Mouse (Mus musculus) embryo, embryonic 9.5 days (tissue): ENCODE measurements around the gene Serinc5.

Experiments used
- DNase-seq: peaks from one replicate; pipeline ENCODE4 v3.0.0-alpha.2; 2017; ENCODE audit errors: extremely low spot score

The Serinc5 gene

DNA sequence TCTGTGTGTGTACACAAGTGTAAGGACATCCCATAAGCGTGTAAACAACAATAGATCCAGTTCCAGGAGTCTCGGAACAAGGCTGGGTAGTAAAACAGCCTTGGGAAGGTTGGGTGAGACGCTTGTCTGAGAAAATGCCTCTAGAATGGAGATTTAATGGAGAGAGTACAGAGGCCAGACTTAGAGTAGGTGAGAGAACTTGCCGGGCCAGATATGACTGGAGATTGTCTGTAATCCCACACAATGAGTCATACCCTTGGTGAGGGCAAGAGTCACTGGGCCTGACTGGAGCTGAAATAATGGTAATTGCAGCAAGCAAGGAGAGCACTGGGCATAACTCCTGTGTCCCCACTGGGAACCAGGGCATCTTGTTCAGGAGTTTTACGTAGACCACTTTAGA lies 2.2 kb downstream of the Serinc5 start:
- no peak for DNase-seq

DNA sequence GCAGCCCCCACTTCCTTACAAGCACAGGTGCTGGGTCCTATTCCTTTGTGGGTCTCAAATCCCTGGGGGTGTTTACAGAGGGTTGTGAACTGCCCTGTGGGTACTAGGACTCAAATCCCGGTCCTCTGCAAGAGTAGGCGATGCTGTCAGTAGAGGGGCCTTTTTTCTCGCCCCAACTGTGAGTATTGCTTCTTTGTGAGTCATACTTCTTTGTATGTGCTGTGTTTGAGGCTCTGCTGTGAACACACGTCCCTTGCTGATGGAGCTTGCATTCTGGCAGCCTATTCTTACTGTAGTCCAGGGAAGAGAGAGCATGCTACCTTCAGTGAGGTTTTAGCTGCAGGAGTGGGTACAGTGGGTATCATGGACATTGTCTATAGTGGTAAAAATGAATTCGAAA lies 4.3 kb downstream of the Serinc5 start:
- no peak for DNase-seq

DNA sequence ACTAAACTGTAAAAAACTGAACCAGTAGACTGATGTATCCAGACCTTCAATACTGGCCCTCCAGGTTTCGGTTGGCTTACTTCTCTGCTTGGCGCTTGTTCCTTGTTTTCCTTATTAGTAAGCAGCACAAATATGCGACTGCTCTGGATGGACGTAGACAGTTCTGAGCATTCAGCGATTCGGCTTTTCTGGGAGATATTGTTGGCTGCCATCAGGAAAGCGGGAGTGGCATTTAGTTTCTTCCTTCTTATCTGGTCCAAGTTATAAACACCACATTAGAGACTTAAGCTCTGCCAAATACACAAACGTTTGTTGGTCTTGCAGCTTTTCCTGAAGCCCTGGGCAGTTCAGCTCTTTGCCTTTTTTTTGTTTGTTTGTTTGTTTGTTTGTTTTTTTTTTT lies 5.6 kb downstream of the Serinc5 start:
- no peak for DNase-seq

DNA sequence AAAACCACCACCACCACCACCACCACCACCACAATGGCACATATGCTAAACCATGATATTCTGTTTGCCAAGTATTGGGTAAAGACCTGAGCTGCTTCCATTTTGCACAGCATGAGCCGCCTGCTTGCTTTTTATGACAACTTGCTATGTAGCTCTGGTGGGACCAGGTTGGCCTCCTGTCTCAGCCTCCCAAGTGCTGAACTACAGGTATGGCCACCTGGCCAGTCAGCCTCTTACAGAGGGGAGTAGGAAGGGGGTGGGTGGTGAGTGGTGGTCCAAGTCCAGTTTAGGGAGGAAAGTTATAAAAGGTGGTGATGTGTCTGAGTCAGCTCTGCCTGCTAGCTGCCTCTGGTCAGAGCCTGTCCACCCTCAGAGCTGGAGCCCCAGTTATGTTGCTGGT lies 15.3 kb downstream of the Serinc5 start:
- no peak for DNase-seq

DNA sequence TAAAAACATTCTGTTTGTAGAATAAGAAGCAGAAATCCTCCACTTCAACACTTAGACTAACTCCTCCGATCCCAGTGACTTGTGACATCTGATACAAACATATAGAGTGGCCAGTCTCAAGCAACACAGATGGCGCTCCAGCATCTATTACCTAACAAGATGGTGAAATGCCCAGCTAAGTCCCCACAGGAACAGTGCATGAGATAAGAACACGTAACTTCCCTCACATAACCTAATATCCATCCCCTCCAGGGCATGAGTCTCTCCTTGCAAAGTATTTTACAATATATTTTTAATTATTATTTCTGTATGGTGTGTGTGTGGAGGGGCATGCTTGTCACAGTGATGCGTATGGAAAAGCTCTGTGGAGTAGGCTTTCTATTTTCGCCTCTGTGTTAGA lies 15.8 kb downstream of the Serinc5 start:
- DNase-seq, result no peak

DNA sequence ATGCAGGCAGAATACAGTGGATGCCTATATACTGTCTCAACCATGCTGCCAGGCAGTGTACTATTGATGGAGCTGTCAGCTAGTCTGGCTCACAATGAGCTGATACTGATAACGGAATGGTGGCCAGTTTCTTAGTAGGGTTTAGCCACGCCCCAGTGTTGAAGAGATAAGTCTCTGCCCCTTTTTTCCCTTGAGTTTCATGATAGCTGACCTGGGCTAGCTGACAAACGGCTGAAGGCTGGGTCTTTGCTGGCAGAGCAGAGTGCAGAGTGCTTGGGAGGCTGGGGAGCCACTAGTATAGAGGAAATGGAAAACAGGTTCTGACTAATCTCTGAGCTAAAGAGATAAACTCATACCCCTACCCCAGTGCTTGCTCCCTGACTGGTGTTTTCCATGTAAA lies 18.6 kb downstream of the Serinc5 start:
- DNase-seq, result no peak

DNA sequence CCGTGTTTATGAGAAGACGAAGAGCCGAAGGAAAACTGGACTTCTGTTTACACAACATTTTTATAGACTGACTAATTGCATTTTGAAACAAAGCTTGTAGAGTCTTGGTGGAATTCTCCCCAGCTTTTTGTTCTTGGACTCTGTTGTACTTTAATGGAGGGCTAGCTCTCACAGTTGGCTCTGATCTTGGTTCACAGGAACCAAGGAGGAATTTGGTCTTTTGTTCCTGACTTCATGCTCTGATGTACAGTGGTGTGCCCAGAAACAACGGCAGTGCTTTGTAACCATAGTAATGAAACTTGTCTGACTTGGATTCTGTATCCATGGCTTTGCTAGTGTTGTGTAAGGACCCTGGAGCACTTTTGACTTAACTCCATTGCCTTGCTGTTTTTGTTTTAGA lies 20.6 kb downstream of the Serinc5 start:
- DNase-seq, result no peak

DNA sequence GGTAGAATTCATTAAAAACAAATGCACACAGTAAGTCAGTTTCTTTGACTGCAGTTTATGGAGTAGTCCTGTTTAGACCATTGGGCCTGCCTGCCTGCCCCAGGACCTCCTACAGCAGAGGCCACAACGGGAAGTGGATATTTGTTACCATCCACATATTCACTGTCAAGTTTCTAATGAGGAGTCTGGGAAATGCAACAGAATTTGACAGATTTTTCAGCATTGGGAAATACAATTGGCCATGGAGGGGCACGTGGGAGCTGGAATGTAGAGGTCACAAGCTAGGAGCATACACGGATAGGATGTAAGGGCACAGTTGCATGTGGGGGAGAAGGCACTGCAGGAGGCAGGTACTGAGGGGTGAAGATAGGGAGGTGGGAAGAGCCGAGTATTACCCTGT lies 21.7 kb downstream of the Serinc5 start:
- DNase-seq, result no peak

DNA sequence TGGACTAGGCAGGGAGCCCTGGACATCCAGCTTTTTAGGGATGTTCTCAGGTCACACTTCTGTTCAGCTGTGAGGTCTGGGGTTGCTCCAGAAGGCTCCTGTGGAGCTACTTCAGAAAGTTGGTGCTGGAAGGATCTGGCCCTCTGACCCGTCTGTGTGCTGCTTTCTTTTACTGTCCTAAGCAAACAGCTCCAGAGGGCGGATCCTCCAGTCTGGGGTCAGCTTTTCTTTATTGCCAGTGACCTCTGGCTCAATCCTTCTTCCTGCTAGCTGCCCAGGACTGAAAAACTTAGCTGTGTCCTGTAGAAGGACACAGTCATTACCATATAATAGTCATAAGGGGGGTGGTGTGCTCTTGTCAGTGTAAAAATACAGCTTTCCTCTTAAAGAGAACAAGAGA lies 24.1 kb downstream of the Serinc5 start:
- DNase-seq, result peak; percentile 74

DNA sequence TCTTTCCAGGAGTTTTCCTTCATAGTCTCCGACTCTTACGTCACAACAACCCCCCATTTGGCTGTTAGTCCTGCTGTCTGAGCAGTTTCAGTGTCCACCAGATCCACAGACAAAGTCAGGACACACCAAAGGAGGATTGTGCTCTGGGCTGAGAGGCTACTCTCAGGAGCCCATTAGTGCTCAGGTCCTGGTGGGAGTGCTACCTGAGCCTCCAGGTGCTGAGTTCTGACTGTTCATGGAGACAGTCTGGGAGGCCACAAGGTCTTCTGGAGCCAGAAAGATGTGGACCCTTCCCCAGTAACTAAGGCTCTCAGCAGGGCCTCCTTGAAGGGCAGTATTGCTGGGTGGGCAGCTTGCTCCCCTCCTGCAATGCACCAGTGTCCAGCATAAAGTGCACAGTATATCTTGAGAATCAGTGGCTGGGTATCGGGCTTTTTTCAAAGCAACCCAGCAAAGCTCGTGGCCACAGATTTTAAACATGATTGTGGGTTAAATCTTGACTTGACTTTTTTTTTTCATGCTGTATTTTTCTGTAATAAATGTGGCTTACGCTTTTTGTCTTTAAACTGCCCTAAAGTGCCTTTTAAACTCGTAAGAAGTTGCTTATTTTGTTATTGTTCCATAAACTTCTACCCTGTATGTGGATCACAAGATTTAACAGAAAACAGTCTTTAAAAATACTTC lies 25.5 kb downstream of the Serinc5 start:
- no peak for DNase-seq

DNA sequence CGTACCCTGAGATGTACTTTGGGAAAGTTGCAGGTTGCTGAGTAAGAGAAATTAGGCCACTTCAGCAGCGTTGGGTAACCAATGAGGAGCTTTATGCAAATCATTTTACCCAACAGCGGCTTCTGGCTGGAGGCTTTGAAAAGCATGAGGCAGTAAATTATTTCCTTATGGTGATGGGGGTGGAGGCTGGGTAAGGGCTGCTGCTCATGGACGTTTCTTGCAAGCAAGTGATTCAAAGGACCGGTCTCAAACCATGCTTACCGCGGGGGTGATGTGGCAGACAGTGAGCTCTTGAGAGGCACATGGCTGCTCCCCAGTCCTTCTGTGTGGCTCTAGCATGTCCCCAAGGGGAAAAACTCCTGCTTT lies 26.0 kb downstream of the Serinc5 start:
- DNase-seq, result peak; percentile 82

DNA sequence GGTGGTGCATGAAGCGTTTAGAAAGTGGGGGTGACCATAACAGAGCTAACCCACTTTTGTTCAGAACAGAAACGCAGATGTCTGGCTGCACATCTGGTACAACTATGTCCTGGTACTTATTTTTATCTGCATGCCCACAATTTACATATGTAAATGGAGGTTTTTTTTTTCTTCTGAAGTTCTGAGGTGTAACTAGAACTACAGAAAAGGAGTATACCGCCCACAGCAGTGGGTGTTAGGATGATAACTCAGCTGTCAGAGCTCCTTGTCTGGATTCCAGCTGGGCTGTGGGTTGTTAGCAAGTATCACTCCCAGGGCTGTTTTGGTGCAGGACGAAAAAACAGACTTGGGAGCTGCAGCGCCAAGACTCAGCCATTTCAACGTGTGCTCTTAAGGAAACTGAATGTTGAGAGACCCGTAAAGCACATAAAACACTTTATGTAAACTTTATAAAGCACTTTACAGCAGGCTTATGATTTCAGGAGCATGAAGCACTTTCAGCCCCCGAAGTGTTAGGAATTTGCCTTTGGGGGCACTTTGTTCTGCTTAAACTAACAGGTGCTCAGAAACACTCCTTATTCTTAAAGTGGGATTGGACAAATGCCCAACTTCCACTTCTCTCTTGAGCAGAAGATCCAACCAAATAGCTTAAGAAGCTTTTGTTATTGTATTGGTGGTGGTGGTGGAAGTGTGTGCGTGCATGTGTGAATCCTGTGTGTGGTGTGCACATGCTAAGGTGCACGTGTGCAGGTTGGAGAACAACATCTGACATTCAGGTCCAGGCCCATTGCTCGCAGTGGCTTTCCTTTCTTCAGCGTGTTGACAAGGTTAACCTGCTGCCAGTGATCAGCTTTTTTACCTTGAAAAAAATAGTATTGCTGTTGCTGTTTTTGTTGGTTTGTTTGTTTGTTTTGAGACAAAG lies 28.5 kb downstream of the Serinc5 start:
- DNase-seq, result no peak

DNA sequence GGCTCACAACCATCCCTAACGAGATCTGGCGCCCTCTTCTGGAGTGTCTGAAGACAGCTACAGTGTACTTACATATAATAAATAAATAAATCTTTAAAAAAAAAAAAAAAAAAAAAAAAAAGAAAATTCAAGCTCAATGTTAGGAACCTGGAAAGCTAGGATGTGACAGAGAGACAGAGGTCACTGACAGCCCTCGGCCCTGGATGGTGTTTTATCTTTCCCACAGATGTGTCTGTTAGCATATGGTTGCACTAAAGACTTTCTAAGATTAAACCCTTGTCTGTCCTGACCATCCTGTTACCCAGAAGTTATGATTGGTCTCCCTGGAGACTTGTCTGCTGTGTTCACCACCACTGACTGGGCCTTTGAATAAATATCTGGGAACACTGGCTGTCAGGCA lies 33.3 kb downstream of the Serinc5 start:
- DNase-seq, result no peak

DNA sequence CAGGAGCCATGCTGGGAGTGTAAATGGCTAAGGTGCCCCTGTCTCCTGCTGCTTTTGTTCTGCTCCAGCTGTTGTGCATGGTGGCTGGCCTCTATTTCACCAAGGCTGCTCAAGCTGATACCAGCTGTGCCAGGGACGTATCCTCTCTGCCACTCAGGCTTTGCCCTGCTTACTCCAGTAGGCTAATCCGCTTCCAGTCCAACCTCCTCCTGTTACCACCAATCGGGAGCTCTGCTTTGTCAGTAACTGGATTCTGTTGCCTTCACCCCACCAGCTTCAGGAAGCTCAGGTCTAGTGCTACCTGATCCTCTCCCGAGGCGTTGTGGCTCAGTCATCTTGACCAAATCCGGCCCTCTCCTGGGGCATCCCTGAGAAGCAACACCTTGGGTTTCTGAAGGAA lies 33.9 kb downstream of the Serinc5 start:
- DNase-seq, result no peak

DNA sequence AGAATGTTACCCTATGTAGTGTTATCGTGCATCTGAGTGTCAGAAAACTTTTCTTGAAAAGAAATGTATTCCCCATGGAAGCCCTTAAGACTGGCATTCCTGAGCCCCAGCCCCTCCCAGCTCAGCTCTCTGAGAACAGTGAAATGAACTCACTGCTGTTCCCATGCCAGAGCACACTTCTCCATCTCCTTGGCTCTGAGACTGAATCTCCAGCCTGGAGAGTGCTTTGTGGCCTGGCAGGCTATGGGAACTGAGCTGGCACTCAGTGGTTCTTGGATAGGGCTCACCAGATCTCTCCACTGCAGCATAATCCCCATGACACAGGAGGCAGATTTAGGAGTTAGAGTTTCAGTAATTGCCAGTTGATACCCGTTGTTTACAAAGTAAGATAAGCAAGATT lies 36.8 kb downstream of the Serinc5 start:
- DNase-seq, result no peak

DNA sequence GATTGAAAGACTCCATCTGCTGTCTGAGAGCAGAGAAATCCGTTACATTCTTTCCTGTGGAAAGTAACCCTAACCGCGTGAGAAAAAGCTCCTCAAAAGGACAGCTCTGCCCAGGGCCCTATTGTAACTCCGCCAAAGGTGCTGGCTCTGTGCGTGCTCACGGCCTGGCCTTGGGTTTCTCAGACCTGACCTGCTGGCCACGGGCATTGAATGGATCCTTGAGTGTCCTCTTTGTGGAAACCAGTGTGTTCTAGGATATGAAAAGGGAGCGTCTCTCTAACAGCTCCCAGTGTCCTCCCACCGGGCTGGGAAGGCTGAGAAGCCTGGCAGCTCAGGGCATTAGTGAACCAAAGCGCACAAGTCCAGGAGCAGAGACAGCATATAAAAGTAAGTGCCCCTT lies 38.2 kb downstream of the Serinc5 start:
- no peak for DNase-seq

DNA sequence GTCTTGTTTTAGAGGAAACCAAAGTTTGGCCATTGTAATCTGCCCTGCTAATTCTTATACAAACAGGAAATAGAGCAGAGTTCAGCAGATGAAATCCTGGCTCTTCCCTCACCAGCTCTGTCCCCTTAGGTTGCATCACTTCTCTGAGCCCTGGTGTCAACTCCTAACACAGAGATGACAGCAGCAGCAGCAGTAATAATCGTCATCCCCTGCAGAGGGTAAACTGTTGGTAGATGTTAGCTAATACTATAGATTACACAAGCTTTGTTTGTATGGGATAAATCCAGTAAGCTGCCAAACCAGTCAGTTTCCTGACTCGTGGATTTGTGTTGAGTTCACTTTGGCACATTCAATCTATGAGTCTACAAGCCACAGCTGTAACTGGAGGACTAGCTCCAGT lies 40.1 kb downstream of the Serinc5 start:
- DNase-seq, result no peak

DNA sequence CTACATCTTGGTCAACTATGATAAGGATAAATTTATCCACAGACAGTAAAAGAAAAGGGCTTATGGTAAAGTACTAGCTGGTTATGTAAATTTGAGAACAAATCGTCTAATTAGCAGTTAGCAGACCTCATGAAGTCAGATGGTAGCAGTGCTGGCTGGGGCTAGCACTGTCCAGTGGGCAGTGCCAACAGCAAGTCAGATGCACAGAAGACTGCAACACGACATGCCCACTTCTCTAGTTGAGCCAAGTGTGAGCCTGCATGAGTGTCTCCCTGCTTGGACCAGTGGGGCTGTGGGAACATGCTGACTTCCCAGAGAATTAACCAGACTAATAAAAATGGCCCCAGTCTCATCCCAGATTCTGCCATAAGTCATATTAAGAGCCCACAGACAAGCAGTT lies 41.6 kb downstream of the Serinc5 start:
- DNase-seq, result no peak

DNA sequence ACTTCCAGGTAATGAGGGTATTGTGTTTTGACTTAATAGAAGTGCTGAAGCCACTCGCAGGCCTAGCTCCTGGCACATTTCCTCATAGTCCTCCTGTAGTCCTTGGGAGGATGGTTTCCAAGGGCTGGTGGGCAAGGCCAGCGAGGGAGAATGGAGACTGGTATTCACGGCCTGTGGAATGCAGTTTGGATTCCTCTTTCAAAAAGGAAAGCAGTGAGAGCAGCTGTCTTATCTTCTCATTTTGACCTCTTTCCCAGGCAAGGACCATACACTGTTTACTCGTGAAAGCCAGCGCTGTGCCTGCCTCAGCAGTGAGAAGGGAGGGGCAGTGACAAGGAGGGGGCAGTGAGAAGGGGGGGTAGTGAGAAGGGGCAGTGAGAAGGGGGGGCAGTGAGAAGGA lies 42.4 kb downstream of the Serinc5 start:
- no peak for DNase-seq

DNA sequence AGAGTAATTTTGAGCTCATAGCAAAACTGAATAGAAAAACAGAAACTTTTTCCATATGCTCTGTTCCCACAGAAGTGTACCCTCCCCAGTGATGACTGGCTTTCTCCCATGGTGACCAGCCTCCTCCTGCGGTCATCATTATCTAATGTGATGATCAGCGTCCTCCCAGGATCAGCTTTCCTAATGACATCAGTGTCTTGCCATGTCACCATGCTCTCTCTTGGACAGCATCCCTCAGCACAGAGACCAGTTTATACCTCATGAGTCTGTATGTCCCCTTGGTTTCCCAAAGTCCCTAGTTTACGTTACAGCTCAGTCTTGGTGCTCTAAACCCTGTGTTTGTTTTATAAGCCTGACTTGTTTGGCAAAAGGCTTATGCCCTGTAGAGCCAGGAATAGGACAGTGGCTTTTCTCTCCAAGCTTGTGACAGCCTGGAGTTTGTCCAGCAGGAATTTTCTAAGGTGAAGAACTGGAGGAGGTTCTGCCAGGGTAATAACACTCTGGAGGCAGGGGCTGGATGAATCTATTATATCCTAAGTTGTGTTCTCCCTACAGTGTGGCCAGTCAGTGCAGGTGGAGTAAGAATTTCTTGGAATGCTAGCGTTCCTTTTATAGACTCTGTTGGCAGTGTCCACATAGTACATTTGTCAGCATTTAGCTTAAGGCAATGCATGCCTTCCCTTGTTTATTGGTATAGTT lies 46.1 kb downstream of the Serinc5 start:
- no peak for DNase-seq

DNA sequence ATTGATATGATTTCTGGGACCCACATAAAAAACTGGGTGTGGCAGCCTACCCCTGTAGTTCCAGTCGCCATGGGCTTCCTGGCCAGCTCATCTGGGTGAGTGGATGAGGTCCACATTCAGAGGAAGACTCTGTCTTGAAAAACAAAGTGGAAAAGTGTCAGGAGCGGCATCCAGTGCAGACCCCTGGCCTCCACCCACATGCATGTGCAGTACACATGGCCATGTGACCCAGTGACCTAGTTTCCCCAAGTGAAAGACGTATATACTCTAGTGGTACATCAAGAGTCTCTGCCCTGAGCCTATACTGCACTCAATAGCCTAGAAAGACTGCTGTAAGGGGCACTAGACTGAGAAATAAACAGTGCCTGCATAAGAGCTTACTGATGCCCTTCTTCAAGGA lies 48.7 kb downstream of the Serinc5 start:
- no peak for DNase-seq

DNA sequence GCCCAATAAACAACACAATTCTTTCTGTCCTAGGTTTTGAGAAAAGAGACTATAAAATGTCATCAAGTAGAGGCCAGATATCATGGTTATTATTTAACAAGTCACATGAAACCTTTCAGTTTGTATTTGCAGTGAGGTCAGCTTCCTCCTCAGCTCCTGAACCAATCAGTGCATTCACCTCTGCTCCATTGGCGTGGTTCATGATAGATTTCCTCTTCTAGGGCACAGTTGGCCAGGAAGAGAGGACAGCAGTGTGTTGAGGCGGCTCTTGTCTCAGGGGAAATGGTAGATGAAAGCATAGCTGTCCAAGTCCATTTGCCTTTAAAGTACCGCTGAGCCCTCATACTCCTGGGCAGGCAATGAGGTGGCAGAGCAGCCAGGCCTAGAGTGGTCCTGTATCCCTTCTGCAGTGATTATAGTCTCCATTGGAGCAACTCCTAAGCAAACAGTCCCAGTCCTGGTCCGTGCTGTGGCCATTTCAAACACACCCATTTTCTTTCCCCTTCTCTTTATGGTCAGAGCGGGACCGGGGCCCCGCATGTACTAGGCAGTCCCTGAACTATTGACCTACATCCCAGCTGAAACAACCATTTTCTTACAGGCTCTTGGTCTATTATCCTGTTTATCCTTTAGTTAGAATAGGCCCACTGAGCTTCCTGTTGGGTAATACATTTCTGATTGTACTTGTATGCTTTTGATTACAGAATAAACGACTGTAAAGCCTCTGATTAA lies 51.8 kb downstream of the Serinc5 start:
- no peak for DNase-seq
